Mouse (Mus musculus): Measurements from ENCODE around the gene Gm4881.

GRCm38 (mm10) chr7:24931651-24932050, 12.6 kb downstream of the Gm4881 start:
- TF ChIP-seq POLR2A (IDR thresholded peaks at IDR 0.05; ENCODE audit: extremely low read depth, insufficient read depth, low read length): no peak
- no peak for TF ChIP-seq CTCF (IDR thresholded peaks at IDR 0.05; ENCODE audit: extremely low read depth, insufficient read depth, low read length)

All from cortical plate, adult 2 months (tissue).